Mouse (Mus musculus) CH12.LX (cell line): ENCODE data around the gene Tmem214. TPM values are rescaled to one million over a fixed set of nuclear protein-coding genes. Genes with fewer than 3 reads are reported as not detected.

ENCODE experiments used
- DNase-seq: peaks from one replicate; pipeline ENCODE4 v3.0.0-alpha.2; 2013; ENCODE audit errors: extremely low read depth
- H3K27ac ChIP-seq: 2 replicates; pipeline ENCODE4 v1.5.1; 2012; ENCODE audit warnings: low read depth, mild to moderate bottlenecking, control low read depth, moderate library complexity; ENCODE audit not compliant: insufficient read depth
- H3K27me3 ChIP-seq: replicated peaks from 2 replicates; pipeline ENCODE3; 2012; ENCODE audit warnings: inconsistent platforms
- H3K36me3 ChIP-seq, 2 experiments: replicated peaks in 1 of 2; 2 replicates each; pipeline versions ENCODE3 to v1.6.1; 2012; ENCODE audit warnings: inconsistent platforms in 1 of 2, low read length in 1 of 2, mild to moderate bottlenecking in 1 of 2, mixed read lengths in 1 of 2, moderate library complexity in 1 of 2; ENCODE audit not compliant: control insufficient read depth in 1 of 2, insufficient read depth in 1 of 2
- H3K4me1 ChIP-seq, 2 experiments: 2 replicates each; pipeline ENCODE4 v1.6.1; 2012; ENCODE audit warnings: inconsistent platforms in 1 of 2, moderate library complexity in 1 of 2; ENCODE audit not compliant: insufficient read depth in 2 of 2, control insufficient read depth in 1 of 2
- H3K4me2 ChIP-seq: 2 replicates; pipeline ENCODE4 v1.6.1; 2012; ENCODE audit warnings: low read depth, mild to moderate bottlenecking, control low read depth; ENCODE audit not compliant: poor library complexity, insufficient read depth, severe bottlenecking
- H3K4me3 ChIP-seq, 3 experiments: fragments of 150-350 bp in 1 of 3; sonication (generic) in 1 of 3; replicated peaks in 1 of 3; 2 replicates each; pipeline versions ENCODE3 to v1.5.1; 2011 to 2012; ENCODE audit warnings: low read depth in 2 of 3, low read length in 2 of 3, mild to moderate bottlenecking in 2 of 3, moderate library complexity in 2 of 3, control low read depth in 1 of 3, improper control_type of control experiment in 1 of 3, inconsistent platforms in 1 of 3, mixed read lengths in 1 of 3; ENCODE audit not compliant: poor library complexity in 1 of 3
- H3K79me2 ChIP-seq: replicated peaks from 2 replicates; pipeline ENCODE4 v1.6.1; 2012; ENCODE audit warnings: mild to moderate bottlenecking, moderate library complexity; ENCODE audit not compliant: control insufficient read depth, poor library complexity, insufficient read depth, severe bottlenecking; ENCODE audit errors: extremely low read depth
- H3K9ac ChIP-seq: 2 replicates; pipeline ENCODE4 v1.6.1; 2012; ENCODE audit warnings: low read depth, mild to moderate bottlenecking, control low read depth, moderate library complexity; ENCODE audit not compliant: insufficient read depth
- H3K9me3 ChIP-seq: replicated peaks from 2 replicates; pipeline ENCODE3; 2012; ENCODE audit warnings: low read length, inconsistent platforms, mixed read lengths
- CHD1 ChIP-seq: IDR thresholded peaks from 2 replicates; pipeline ENCODE4 v1.6.1; 2012; ENCODE audit warnings: low read depth, low read length, improper control_type of control experiment, inconsistent platforms
- CHD2 ChIP-seq: IDR thresholded peaks from 2 replicates; pipeline ENCODE4 v1.6.1; 2011; ENCODE audit warnings: low read length, improper control_type of control experiment
- CTCF ChIP-seq, 2 experiments: IDR thresholded peaks in 1 of 2; conservative IDR thresholded peaks in 1 of 2; 2 replicates each; pipeline ENCODE4 v1.5.1; 2011 to 2012; ENCODE audit warnings: low read depth in 2 of 2, low read length in 2 of 2, improper control_type of control experiment in 1 of 2, inconsistent platforms in 1 of 2, mild to moderate bottlenecking in 1 of 2, moderate library complexity in 1 of 2
- E2F4 ChIP-seq: IDR thresholded peaks from 2 replicates; pipeline ENCODE4 v1.6.1; 2011; ENCODE audit warnings: low read depth, low read length, improper control_type of control experiment; ENCODE audit not compliant: insufficient replicate concordance
- ELF1 ChIP-seq: IDR thresholded peaks from 2 replicates; pipeline ENCODE4 v1.6.1; 2014; ENCODE audit warnings: low read depth, mild to moderate bottlenecking, inconsistent platforms, low read length, improper control_type of control experiment
- HCFC1 ChIP-seq: IDR thresholded peaks from 2 replicates; pipeline ENCODE4 v1.6.1; 2012; ENCODE audit warnings: low read depth, mild to moderate bottlenecking, inconsistent platforms, low read length, improper control_type of control experiment
- IRF4 ChIP-seq: IDR thresholded peaks from 2 replicates; pipeline ENCODE4 v1.6.1; 2014; ENCODE audit warnings: low read depth, mild to moderate bottlenecking, inconsistent platforms, low read length, improper control_type of control experiment
- JUND ChIP-seq: conservative IDR thresholded peaks from 2 replicates; pipeline ENCODE4 v1.6.1; 2011; ENCODE audit warnings: low read depth, low read length, improper control_type of control experiment
- KAT2A ChIP-seq: IDR thresholded peaks from 2 replicates; pipeline ENCODE4 v1.6.1; 2012; ENCODE audit warnings: low read length, improper control_type of control experiment, inconsistent platforms; ENCODE audit not compliant: insufficient replicate concordance
- MAFK ChIP-seq: IDR thresholded peaks from 2 replicates; pipeline ENCODE4 v1.6.1; 2011; ENCODE audit warnings: low read length, improper control_type of control experiment; ENCODE audit not compliant: insufficient replicate concordance
- MAZ ChIP-seq: IDR thresholded peaks from 2 replicates; pipeline ENCODE4 v1.6.1; 2012; ENCODE audit warnings: low read depth, mild to moderate bottlenecking, inconsistent platforms, low read length, improper control_type of control experiment, moderate library complexity
- MXI1 ChIP-seq: IDR thresholded peaks from 2 replicates; pipeline ENCODE4 v1.6.1; 2011; ENCODE audit warnings: mild to moderate bottlenecking, low read depth, low read length, improper control_type of control experiment
- MYC ChIP-seq: IDR thresholded peaks from 2 replicates; pipeline ENCODE4 v1.6.1; 2011; ENCODE audit warnings: low read depth, mild to moderate bottlenecking, improper control_type of control experiment, low read length
- NELFE ChIP-seq: IDR thresholded peaks from 2 replicates; pipeline ENCODE4 v1.6.1; 2011; ENCODE audit warnings: low read depth, low read length, improper control_type of control experiment
- NRF1 ChIP-seq: IDR thresholded peaks from 2 replicates; pipeline ENCODE4 v1.6.1; 2014; ENCODE audit warnings: low read depth, mild to moderate bottlenecking, inconsistent platforms, low read length, improper control_type of control experiment, moderate library complexity
- POLR2AphosphoS2 ChIP-seq: IDR thresholded peaks from 2 replicates; pipeline ENCODE4 v1.6.1; 2011; ENCODE audit warnings: low read depth, low read length, improper control_type of control experiment
- RAD21 ChIP-seq: IDR thresholded peaks from 2 replicates; pipeline ENCODE4 v1.6.1; 2011; ENCODE audit warnings: low read depth, mild to moderate bottlenecking, low read length, improper control_type of control experiment, moderate library complexity
- SIN3A ChIP-seq: IDR thresholded peaks from 2 replicates; pipeline ENCODE4 v1.6.1; 2012; ENCODE audit warnings: low read length, improper control_type of control experiment, inconsistent platforms
- TBP ChIP-seq: conservative IDR thresholded peaks from 2 replicates; pipeline ENCODE4 v1.6.1; 2011; ENCODE audit warnings: low read depth, low read length, improper control_type of control experiment
- TCF12 ChIP-seq: IDR thresholded peaks from 2 replicates; pipeline ENCODE4 v1.6.1; 2014; ENCODE audit warnings: low read depth, mild to moderate bottlenecking, inconsistent platforms, low read length, improper control_type of control experiment
- UBTF ChIP-seq: IDR thresholded peaks from 2 replicates; pipeline ENCODE4 v1.6.1; 2012; ENCODE audit warnings: low read depth, mild to moderate bottlenecking, inconsistent platforms, low read length, improper control_type of control experiment, moderate library complexity
- USF1 ChIP-seq: IDR thresholded peaks from 2 replicates; pipeline ENCODE4 v1.6.1; 2014; ENCODE audit warnings: low read depth, mild to moderate bottlenecking, inconsistent platforms, low read length, improper control_type of control experiment
- USF2 ChIP-seq: conservative IDR thresholded peaks from 2 replicates; pipeline ENCODE4 v1.6.1; 2011; ENCODE audit warnings: low read depth, low read length, improper control_type of control experiment
- ZMIZ1 ChIP-seq: IDR thresholded peaks from 2 replicates; pipeline ENCODE4 v1.6.1; 2012; ENCODE audit warnings: low read depth, mild to moderate bottlenecking, inconsistent platforms, low read length, improper control_type of control experiment
- ZNF384 ChIP-seq: IDR thresholded peaks from 2 replicates; pipeline ENCODE4 v1.6.1; 2012; ENCODE audit warnings: low read depth, low read length, improper control_type of control experiment, inconsistent platforms
- dilution Hi-C: fragments of 300-500 bp; cut with MboI; formaldehyde crosslinking; loops from 2 replicates; pipeline ENCODE4 v1.14.3; 2020; ENCODE audit warnings: low sequenced_read_pairs; ENCODE audit not compliant: extremely low pct_unique_long_range_greater_than_20kb, extremely low pct_ligation_motif_present
- in situ Hi-C: fragments of 300-500 bp; cut with MboI; formaldehyde crosslinking; loops from 3 replicates; pipeline ENCODE4 v1.14.3; 2019; ENCODE audit warnings: low sequenced_read_pairs, low pct_ligation_motif_present, low pct_unique_long_range_greater_than_20kb, mixed read lengths
- polyA plus RNA-seq: library from polyadenylated mRNA; unstranded; fragments of >175 nt; gene quantifications from 2 replicates; pipeline ENCODE4 v1.2.1, GENCODE M21; 2012; ENCODE audit warnings: low read depth; ENCODE audit not compliant: insufficient read length
- total RNA-seq, 2 experiments: library from RNA; depleted of rRNA; stranded (reverse); fragments of 300-350 nt in 1 of 2; fragments of >200 nt in 1 of 2; gene quantifications; 2 replicates each; pipeline ENCODE4 v1.2.3; 2012 to 2014

Gene Tmem214
- total and polyA plus RNA-seq, 3 experiments: 28.3 to 35.3 (median 31.9) TPM

GRCm38 (mm10) chr5:30924614-30925013, 56.8 kb downstream of the Tmem214 start:
- Histone ChIP-seq H3K79me2 (no peaks in the 10 kb centered on the region), H3K9ac (no peak overlapping the region), H3K27ac (no peak overlapping the region), H3K27me3 (peaks cover 76% of the 10 kb centered on the region), H3K4me3 (no peak overlapping the region), H3K4me2 (no peak overlapping the region), H3K36me3 (no peaks in the 10 kb centered on the region)
- no peak for DNase-seq
- dilution Hi-C loops: no loop called here
- in situ Hi-C loops: loop anchor here (5.0 kb wide), 2 partner anchors 78 to 122 kb away; no protein-coding TSS in a partner anchor
- TF ChIP-seq KAT2A: no peak
- no peak for TF ChIP-seq USF1
- no peak for TF ChIP-seq MAZ
- TF ChIP-seq ELF1: no peak
- TF ChIP-seq E2F4: no peak
- TF ChIP-seq CTCF (conservative IDR thresholded peaks at IDR 0.05 in 1 of 2, IDR thresholded peaks at IDR 0.05 in 1 of 2; ENCODE audit: low read depth in 2 of 2, low read length in 2 of 2): no peak
- TF ChIP-seq IRF4: no peak
- no peak for TF ChIP-seq UBTF
- TF ChIP-seq MYC: no peak
- TF ChIP-seq NRF1: no peak
- TF ChIP-seq SIN3A: no peak
- no peak for TF ChIP-seq JUND
- TF ChIP-seq ZNF384: no peak
- no peak for TF ChIP-seq POLR2AphosphoS2
- no peak for TF ChIP-seq USF2
- TF ChIP-seq, all 38 proteins: peak for 0
- peaks cover 8 to 36% of the 10 kb centered on the region in 2 experiments; a peak in 3 of 4 replicates for H3K4me1 ChIP-seq
- H3K9me3 ChIP-seq: no peaks in the 10 kb centered on the region

- dilution Hi-C loops: no loop called here
- H3K36me3 ChIP-seq: no peaks in the 10 kb centered on the region
Measured at GRCm38 (mm10) chr5:30925217-30925616, 57.4 kb downstream of the Tmem214 start.

More at GRCm38 (mm10) chr5:30925217-30925616, 57.4 kb downstream of the Tmem214 start:
- Histone ChIP-seq H3K4me2 (no peak overlapping the region), H3K4me1 (peaks cover 8 to 36% of the 10 kb centered on the region in 2 experiments; a peak in 3 of 4 replicates), H3K9me3 (no peaks in the 10 kb centered on the region), H3K9ac (no peak overlapping the region), H3K4me3 (no peak overlapping the region)
- in situ Hi-C loops: loop anchor here (5.0 kb wide), 1 partner anchor 77 kb away; no protein-coding TSS in a partner anchor
- DNase-seq: no peak
- TF ChIP-seq SIN3A (no peak), MAZ (no peak), MXI1 (no peak), CHD2 (no peak), TBP (no peak), ELF1 (no peak), MAFK (no peak), ZMIZ1 (no peak), HCFC1 (no peak), USF2 (no peak), CHD1 (no peak), TCF12 (no peak), ZNF384 (no peak), RAD21 (no peak), KAT2A (no peak), CTCF (conservative IDR thresholded peaks at IDR 0.05 in 1 of 2, IDR thresholded peaks at IDR 0.05 in 1 of 2; ENCODE audit: low read depth in 2 of 2, low read length in 2 of 2) (no peak), NELFE (no peak)
- TF ChIP-seq, all 38 proteins: peak for 0
- Histone ChIP-seq H3K27ac (no peak overlapping the region), H3K27me3 (peaks cover 73% of the 10 kb centered on the region), H3K79me2 (no peaks in the 10 kb centered on the region)
